Mouse (Mus musculus) stomach, embryonic 15.5 days (tissue): ENCODE results near the gene Itga8. TPM values are rescaled to one million over a fixed set of nuclear protein-coding genes. Genes with fewer than 3 reads are reported as not detected.

Source experiments
- ATAC-seq: fragments of 200-750 bp; cut with Nextera tagmentation; 2 replicates; pipeline ENCODE4 v1.8.0; 2017; ENCODE audit warnings: low read depth, moderate number of reproducible peaks, moderate TSS enrichment; ENCODE audit not compliant: insufficient read depth, low FRiP score
- H3K27ac ChIP-seq: fragments of 300-500 bp; sonication (generic); 2 replicates; pipeline ENCODE4 v1.5.1; 2015; ENCODE audit warnings: mild to moderate bottlenecking, inconsistent platforms
- H3K27me3 ChIP-seq: fragments of 300-500 bp; sonication (generic); replicated peaks from 2 replicates; pipeline ENCODE4 v1.6.1; 2015; ENCODE audit warnings: inconsistent platforms
- H3K36me3 ChIP-seq: fragments of 300-500 bp; sonication (generic); 2 replicates; pipeline ENCODE4 v1.6.1; 2015; ENCODE audit warnings: inconsistent platforms
- H3K4me1 ChIP-seq: fragments of 300-500 bp; sonication (generic); 2 replicates; pipeline ENCODE4 v1.6.1; 2015; ENCODE audit warnings: inconsistent platforms
- H3K4me2 ChIP-seq: fragments of 300-500 bp; sonication (generic); 2 replicates; pipeline ENCODE4 v1.6.1; 2015; ENCODE audit warnings: mild to moderate bottlenecking, inconsistent platforms
- H3K4me3 ChIP-seq: fragments of 300-500 bp; sonication (generic); replicated peaks from 2 replicates; pipeline ENCODE4 v1.5.1; 2015; ENCODE audit warnings: inconsistent platforms
- H3K9ac ChIP-seq: fragments of 300-500 bp; sonication (generic); 2 replicates; pipeline ENCODE4 v1.6.1; 2015; ENCODE audit warnings: inconsistent platforms
- H3K9me3 ChIP-seq: fragments of 300-500 bp; sonication (generic); 2 replicates; pipeline ENCODE4 v1.6.1; 2016; ENCODE audit warnings: inconsistent platforms
- WGBS: fragments of 180-500 bp; shearing (Covaris S2); methylation state at CpG from one replicate; pipeline ENCODE4 v1.1.7; 2015; 5-methylcytosine and 5-hydroxymethylcytosine counted together
- polyA plus RNA-seq: library from polyadenylated mRNA; unstranded; fragments of >200 nt; fragmentation: Nextera tagmentation; extraction: Ambion mirVana; gene quantifications from 2 replicates; pipeline ENCODE4 v1.2.1, GENCODE M21; 2015

The Itga8 gene
- polyA plus RNA-seq, 1 experiment from 2014 or later: 16.7 TPM

DNA sequence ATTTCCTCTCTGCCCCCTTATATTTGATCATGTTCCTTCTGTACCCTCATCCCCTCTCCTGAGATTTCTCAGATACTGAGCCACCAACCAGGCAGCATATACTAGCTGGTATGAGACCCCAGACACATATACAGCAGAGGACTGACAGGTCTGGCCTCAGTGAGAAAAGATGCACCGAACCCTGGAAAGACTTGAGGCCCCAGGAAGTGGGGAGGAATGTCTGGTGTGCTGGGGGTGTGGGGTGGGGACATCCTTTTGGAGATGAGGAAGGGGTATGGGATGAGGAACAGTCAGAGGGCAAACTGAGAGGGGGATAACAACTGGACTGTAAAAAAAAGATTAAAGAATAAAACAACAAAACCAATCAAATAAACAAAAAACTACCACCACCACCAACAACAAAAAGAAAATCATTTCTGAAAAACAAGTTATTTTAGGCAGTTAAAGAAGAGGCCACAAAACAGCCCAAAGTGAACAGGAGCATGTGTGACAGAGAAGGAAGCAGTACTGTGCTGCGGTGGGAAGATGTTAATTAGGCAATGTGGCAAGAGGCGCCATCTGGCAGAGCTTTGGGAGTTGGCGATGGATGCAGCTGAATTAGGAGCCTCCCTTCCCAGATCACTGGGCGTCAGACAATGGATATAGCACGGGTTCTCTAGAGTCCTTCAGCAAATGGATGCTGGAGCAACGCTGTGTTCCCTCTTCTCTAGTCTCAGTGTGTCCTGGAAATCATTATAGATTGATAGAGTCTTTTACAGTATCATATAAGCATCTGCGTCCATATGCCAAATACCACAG is 9.5 kb downstream of the Itga8 start:
- 59% methylated on average over 8 of the region's 8 CpGs for WGBS
- no peak overlapping the region for H3K4me2 ChIP-seq
- H3K27me3 ChIP-seq: no peaks in the 10 kb centered on the region
- no peak overlapping the region for H3K27ac ChIP-seq
- no peak overlapping the region for H3K4me3 ChIP-seq
- ATAC-seq: no peak
- H3K4me1 ChIP-seq: no peaks in the 10 kb centered on the region
- H3K36me3 ChIP-seq: no peaks in the 10 kb centered on the region
- no peaks in the 10 kb centered on the region for H3K9me3 ChIP-seq
- H3K9ac ChIP-seq: no peak overlapping the region

DNA sequence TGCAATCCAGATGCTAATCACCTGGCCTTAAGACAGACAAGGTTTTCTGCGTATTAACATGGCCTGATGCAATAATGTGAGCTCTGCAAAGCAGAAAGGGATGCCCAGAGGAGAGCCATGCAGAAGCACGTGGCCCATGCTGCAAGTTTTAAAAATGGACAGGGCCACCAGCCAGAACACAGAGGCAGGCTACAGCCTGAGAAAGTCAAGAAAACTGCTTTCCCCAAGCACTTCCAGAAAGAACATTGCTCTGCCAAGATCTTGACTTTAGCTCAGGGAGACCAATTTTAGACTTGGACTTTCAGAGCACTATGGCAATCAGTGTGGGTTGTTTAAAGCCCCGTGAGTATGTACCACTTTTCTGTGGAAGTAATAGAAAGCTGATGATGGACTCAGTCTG is 11.5 kb downstream of the Itga8 start:
- WGBS: 85% methylated on average over 3 of the region's 3 CpGs
- Histone ChIP-seq H3K27me3 (no peaks in the 10 kb centered on the region), H3K9ac (no peak overlapping the region), H3K4me3 (no peak overlapping the region), H3K9me3 (no peaks in the 10 kb centered on the region), H3K4me1 (no peaks in the 10 kb centered on the region), H3K27ac (no peak overlapping the region), H3K4me2 (no peak overlapping the region), H3K36me3 (no peaks in the 10 kb centered on the region)
- ATAC-seq: no peak

DNA sequence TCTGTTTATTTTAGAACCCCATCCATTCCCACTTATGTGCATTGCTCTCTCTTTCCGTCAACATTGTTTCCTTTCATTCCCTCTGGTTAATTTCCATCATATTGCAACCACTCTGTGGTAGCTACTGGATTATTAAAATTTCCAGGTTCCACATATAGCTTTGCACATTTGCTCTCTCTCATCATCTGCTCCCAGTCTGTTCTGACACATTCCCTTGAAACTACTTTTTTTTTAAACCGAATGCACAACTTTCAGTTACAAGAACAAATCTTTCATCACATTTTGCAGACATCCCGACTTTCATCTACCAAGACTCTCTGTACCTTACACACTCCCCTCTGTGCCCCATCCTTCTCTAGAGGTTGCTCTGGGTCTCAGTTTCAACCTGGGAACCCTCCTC is 13.9 kb downstream of the Itga8 start:
- H3K4me1 ChIP-seq: no peaks in the 10 kb centered on the region
- no peak overlapping the region for H3K4me3 ChIP-seq
- ATAC-seq: no peak
- H3K9me3 ChIP-seq: no peaks in the 10 kb centered on the region
- H3K27ac ChIP-seq: no peak overlapping the region
- WGBS: 75% methylated on average over 3 of the region's 3 CpGs
- H3K36me3 ChIP-seq: no peaks in the 10 kb centered on the region
- no peak overlapping the region for H3K4me2 ChIP-seq
- no peaks in the 10 kb centered on the region for H3K27me3 ChIP-seq
- no peak overlapping the region for H3K9ac ChIP-seq

DNA sequence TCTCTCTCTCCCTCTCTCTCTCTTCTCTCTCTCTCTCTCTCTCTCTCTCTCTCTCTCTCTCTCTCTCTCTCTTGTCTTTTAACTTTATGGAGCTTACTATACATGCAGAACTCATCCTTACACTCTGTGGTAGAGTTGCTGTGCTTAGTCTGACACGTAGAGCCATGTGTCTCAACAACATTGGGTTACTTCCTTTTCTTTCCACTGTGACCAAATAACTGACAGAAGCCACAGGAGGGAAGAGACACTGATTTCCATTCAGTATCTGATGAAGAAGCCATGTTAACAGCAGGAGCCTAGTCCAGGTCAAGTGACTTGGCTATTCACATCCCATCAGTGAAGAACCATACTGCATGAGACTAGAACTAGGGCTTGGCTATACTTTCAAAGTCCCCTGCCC is 21.1 kb downstream of the Itga8 start:
- no peak overlapping the region for H3K9ac ChIP-seq
- no peaks in the 10 kb centered on the region for H3K27me3 ChIP-seq
- 82% methylated on average over 1 of the region's 1 CpGs for WGBS
- H3K4me2 ChIP-seq: no peak overlapping the region
- H3K9me3 ChIP-seq: no peaks in the 10 kb centered on the region
- H3K4me3 ChIP-seq: no peak overlapping the region
- no peaks in the 10 kb centered on the region for H3K36me3 ChIP-seq
- H3K4me1 ChIP-seq: no peaks in the 10 kb centered on the region
- no peak overlapping the region for H3K27ac ChIP-seq
- no peak for ATAC-seq

DNA sequence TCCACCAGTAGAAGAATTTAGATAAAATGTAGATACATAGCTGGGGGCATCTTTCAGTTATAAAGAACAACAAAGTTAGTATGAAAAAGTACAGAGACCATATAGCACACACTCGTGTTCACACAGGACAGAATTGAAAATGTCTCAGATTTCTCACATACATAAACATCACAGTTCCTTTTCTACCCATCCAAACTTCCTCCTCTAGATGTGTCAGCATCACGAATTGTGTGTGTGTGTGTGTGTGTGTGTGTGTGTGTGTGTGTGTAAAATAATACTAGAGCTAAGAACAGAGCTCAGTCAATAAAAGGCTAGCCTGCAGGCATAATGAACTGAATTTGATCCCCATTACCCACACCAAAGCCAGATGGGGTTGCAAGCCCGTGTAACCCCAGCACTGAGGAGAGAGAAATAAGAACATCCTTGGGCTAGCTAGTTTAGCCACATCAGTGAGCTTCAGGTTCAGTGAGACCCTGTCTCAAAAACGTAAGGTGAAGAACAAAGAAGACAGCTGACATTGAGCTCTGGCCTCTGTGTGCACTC is 22.6 kb downstream of the Itga8 start:
- Histone ChIP-seq H3K27me3 (no peaks in the 10 kb centered on the region), H3K4me1 (no peaks in the 10 kb centered on the region), H3K9ac (no peak overlapping the region), H3K4me2 (no peak overlapping the region), H3K27ac (no peak overlapping the region), H3K9me3 (no peaks in the 10 kb centered on the region), H3K4me3 (no peak overlapping the region), H3K36me3 (no peaks in the 10 kb centered on the region)
- no peak for ATAC-seq
- 47% methylated on average over 4 of the region's 4 CpGs for WGBS

DNA sequence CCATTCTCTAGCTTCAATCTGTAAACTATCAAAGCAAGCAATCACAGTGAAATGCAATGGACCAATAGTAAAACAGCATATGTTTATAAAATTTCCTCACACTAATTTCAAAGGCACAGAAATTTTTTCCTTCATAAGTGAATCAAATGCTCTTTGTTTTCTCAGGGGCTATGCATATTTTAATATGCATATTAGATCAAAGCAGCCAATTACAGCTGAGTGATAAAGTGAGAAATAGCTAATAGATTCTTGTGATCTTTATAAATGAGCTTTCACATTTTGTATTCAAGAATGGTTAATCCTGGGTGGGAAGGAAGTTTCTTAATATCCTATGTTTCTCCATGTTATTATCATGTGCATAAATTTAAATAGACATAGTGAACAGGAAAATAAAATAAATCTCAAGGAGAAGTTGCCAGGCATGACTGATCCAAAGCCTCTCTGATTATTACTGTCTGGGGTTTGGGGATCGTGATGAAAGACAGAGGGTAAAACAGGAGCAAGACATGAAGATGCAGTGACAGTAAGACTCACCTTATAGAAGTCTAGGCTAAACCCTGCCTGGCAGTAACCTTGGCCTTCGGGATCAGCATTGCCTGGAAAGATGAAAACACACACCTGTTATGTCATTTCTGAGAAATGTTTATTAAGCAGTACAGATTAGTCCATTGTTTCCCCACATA is 44.9 kb downstream of the Itga8 start:
- H3K4me3 ChIP-seq: no peak overlapping the region
- no peak for ATAC-seq
- WGBS: 71% methylated on average over 2 of the region's 2 CpGs

DNA sequence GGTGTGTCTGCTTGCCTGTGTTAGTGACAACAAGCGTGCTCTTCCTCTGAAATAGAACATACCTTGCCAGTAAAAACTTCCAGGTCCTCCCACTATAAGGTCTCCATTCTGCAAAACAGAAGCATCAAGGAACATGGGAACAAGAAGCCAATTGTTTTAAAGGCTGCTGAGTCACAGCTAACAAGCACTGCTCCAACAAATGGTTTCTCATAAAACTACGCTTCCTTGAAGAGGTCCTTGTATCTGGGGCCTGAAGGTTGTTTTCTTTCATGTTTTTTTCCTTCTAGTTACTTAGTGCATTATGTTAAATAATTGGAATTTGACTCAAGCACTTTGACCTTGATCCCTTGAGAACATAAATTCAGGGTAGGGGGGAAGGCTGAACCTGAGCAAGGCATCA is 45.8 kb downstream of the Itga8 start:
- no peaks in the 10 kb centered on the region for H3K36me3 ChIP-seq
- H3K9ac ChIP-seq: no peak overlapping the region
- no peaks in the 10 kb centered on the region for H3K27me3 ChIP-seq
- no peak for ATAC-seq
- H3K4me1 ChIP-seq: no peaks in the 10 kb centered on the region
- WGBS: 79% methylated on average over 2 of the region's 2 CpGs
- H3K27ac ChIP-seq: no peak overlapping the region
- H3K4me2 ChIP-seq: no peak overlapping the region
- H3K4me3 ChIP-seq: no peak overlapping the region
- H3K9me3 ChIP-seq: no peaks in the 10 kb centered on the region

More for the DNA sequence above, 44.9 kb downstream of the Itga8 start:
- Histone ChIP-seq H3K9ac (no peak overlapping the region), H3K9me3 (no peaks in the 10 kb centered on the region), H3K4me2 (no peak overlapping the region), H3K36me3 (no peaks in the 10 kb centered on the region), H3K27me3 (no peaks in the 10 kb centered on the region), H3K27ac (no peak overlapping the region), H3K4me1 (no peaks in the 10 kb centered on the region)

DNA sequence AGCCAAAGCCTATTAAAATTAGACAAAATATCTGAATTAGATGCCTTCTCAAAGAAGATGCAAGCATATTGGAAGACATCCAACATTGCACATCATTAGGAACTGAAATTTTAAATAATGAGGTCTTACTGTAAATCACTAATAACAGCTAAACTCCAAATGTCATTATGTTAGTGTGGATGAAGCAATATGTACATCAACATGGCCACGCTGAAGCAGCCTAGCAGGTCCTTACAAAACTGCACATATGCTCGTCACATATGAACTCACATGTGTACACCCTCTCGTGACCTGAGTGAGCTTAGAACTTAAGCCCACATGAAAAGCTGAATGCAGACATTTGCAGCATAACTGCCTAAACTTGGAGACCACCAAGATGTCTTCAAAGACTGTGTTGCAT is 66.4 kb downstream of the Itga8 start:
- ATAC-seq: no peak

DNA sequence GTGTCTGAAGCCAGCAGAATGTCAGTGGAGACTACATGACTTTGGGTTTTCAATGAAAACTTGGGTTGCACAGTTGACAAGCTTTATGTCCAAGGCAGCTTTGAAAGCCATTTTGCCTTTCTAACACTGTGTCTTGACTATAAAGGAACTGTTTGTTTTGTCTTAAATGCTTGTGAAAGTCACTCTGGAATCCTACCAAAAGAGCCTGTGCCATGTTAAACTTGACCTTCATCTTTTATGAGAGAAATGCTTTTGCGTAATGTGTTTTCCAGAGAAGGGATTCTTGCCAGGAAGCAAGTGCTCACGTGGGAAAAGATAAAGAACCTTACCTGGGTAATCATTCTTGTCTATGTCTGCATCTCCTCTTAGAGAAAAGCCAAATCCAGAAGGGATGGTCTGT is 72.0 kb downstream of the Itga8 start:
- no peak overlapping the region for H3K4me2 ChIP-seq
- H3K27me3 ChIP-seq: no peaks in the 10 kb centered on the region
- no peak overlapping the region for H3K9ac ChIP-seq
- WGBS: 72% methylated on average over 2 of the region's 2 CpGs
- no peak for ATAC-seq
- H3K4me3 ChIP-seq: no peak overlapping the region
- no peak overlapping the region for H3K27ac ChIP-seq
- H3K9me3 ChIP-seq: no peaks in the 10 kb centered on the region
- H3K36me3 ChIP-seq: no peaks in the 10 kb centered on the region
- H3K4me1 ChIP-seq: no peaks in the 10 kb centered on the region

More for the DNA sequence above, 66.4 kb downstream of the Itga8 start:
- no peaks in the 10 kb centered on the region for H3K4me1 ChIP-seq
- H3K36me3 ChIP-seq: no peaks in the 10 kb centered on the region
- no peak overlapping the region for H3K4me2 ChIP-seq
- no peak overlapping the region for H3K27ac ChIP-seq
- H3K27me3 ChIP-seq: no peaks in the 10 kb centered on the region
- no peak overlapping the region for H3K4me3 ChIP-seq
- H3K9ac ChIP-seq: no peak overlapping the region
- no peaks in the 10 kb centered on the region for H3K9me3 ChIP-seq
- 85% methylated on average over 3 of the region's 3 CpGs for WGBS

DNA sequence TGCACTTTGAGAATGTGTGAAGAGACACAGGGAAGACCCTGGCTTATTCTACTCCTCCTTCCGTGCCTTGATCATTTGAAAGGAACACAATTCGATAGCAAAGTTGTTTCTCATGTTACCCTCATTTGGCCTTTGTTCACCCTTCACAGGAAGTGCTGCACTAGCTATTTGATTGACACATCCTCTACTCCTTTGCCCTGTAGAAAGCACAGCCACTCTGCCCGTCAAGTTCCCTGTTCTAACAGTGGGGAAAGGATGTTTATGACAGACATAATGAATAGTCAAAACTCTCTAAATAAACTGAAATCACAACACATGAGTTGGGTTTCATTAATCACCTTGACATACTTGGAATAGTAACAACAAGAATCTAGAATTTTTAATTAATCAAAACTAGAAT is 73.4 kb downstream of the Itga8 start:
- no peaks in the 10 kb centered on the region for H3K36me3 ChIP-seq

DNA sequence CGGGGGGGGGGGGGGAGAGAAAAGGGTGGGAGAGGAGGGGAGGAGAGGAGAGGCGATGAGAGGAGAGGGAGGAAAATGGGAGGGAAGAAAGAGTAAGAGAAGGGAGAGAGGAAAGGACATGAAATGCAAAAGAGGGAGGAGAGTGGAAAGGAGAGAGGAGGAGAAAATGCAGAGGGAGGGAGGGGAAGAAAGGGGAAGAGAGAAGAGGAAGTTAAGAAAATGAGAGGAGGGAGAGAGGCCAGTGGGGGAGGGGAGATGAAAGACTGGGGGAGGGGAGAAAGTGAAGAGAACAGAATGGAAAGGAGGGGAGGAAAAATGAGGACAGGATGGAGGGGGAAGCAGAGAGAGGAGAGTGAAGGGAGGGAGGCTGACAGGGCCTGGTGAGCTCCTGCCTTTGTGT is 74.5 kb downstream of the Itga8 start:
- no peak for ATAC-seq
- no peak overlapping the region for H3K4me2 ChIP-seq
- 53% methylated on average over 2 of the region's 2 CpGs for WGBS
- H3K27me3 ChIP-seq: no peaks in the 10 kb centered on the region
- no peak overlapping the region for H3K27ac ChIP-seq
- H3K36me3 ChIP-seq: no peaks in the 10 kb centered on the region
- no peak overlapping the region for H3K4me3 ChIP-seq
- H3K9me3 ChIP-seq: no peaks in the 10 kb centered on the region
- no peak overlapping the region for H3K9ac ChIP-seq
- H3K4me1 ChIP-seq: no peaks in the 10 kb centered on the region

More for the DNA sequence above, 73.4 kb downstream of the Itga8 start:
- H3K9me3 ChIP-seq: no peaks in the 10 kb centered on the region
- no peak overlapping the region for H3K4me3 ChIP-seq
- H3K4me1 ChIP-seq: no peaks in the 10 kb centered on the region
- no peak for ATAC-seq
- H3K4me2 ChIP-seq: no peak overlapping the region
- H3K9ac ChIP-seq: no peak overlapping the region
- no peak overlapping the region for H3K27ac ChIP-seq
- 49% methylated on average over 3 of the region's 3 CpGs for WGBS
- H3K27me3 ChIP-seq: no peaks in the 10 kb centered on the region

DNA sequence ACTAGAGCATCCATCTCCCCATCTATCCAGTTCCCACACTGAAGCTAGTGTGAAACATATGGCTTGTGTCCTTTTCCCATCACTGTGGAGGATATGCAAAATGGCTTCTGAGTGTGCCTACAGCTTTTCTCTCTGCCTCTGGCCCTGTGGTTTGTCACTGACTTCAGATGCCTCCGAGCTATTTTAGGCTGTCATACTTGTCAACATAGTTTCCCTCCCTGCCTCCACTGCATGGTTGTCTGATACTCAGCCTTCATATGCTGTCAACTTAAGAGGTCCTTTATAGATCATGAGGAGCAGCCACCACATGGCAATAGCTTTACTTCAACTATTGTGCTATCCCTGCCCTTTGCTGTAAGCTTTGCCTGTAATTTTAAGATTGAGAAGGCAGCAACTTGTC is 75.4 kb downstream of the Itga8 start:
- no peaks in the 10 kb centered on the region for H3K27me3 ChIP-seq
- H3K27ac ChIP-seq: no peak overlapping the region
- WGBS: 75% methylated on average over 1 of the region's 1 CpGs
- H3K36me3 ChIP-seq: no peaks in the 10 kb centered on the region
- no peak overlapping the region for H3K9ac ChIP-seq
- H3K4me3 ChIP-seq: no peak overlapping the region
- ATAC-seq: no peak
- H3K4me2 ChIP-seq: no peak overlapping the region
- H3K9me3 ChIP-seq: no peaks in the 10 kb centered on the region
- H3K4me1 ChIP-seq: no peaks in the 10 kb centered on the region
